Mouse (Mus musculus) megakaryocyte, embryonic 14.5 days (primary cell): ENCODE measurements around the gene Cyp1a2.

Experiments used
- FLI1 ChIP-seq: IDR thresholded peaks from 2 replicates; pipeline ENCODE4 v1.6.1; 2012; ENCODE audit warnings: low read length, inconsistent platforms, mixed read lengths
- GATA1 ChIP-seq: IDR thresholded peaks from 3 replicates; pipeline ENCODE4 v1.6.1; 2012; ENCODE audit warnings: mixed read lengths, low read length, inconsistent platforms, borderline replicate concordance

DNA sequence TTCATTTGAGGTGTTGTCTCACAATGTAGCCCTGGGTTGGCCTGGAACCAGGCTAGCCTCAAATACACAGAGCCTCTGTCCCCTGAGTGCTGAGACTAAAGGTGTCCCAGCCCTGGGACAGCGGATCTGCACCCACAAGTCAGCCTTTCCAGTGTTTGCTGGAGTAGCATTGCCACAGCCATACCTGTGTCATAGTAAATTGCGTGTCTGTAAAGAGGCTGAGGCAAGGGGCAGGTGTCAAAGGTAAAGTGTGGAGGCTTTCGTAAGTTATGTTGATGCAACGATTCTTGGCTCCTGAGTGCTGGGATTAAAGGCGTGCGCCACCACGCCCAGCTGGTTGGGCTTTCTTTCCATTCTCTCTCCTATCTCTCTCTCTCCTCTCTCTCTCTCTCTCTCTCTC is 18.9 kb downstream of the Cyp1a2 start:
- TF ChIP-seq GATA1 (no peak), FLI1 (no peak)
